Mouse (Mus musculus) adipocyte (in vitro differentiated cells): ENCODE data around the gene Gm20911.
"Not testable (repeated sequence)": the region's sequence is repeated elsewhere in the genome, so short reads cannot be mapped to it uniquely, and the experiment has no call there.

ENCODE experiments used
- DNase-seq: peaks from one replicate; pipeline ENCODE4 v3.0.0-alpha.2; 2016; ENCODE audit warnings: low spot score

Gm20911 gene

GRCm38 (mm10) chrY:81457707-81458106, at the start of gene Gm20911:
Gene Gm20911, plus strand, starts transcription at chrY:81458007.
- DNase-seq, result not testable (repeated sequence)
